Mouse (Mus musculus) right cerebral cortex, postnatal 36 days (tissue): Measurements from ENCODE around the gene Lrp4.
"Not testable (repeated sequence)": the region's sequence is repeated elsewhere in the genome, so short reads cannot be mapped to it uniquely, and the experiment has no call there.

ENCODE experiments used
- DNase-seq, 2 experiments: peaks; one replicate each; pipeline ENCODE4 v3.0.0; 2022; ENCODE audit warnings: low spot score in 2 of 2, mixed read lengths in 1 of 2

Lrp4 gene

GRCm38 (mm10) chr2:91484698-91485097 lies 27.4 kb downstream of the Lrp4 start:
- no peak for DNase-seq

- no peak for DNase-seq
Measured at GRCm38 (mm10) chr2:91485256-91485655, 27.9 kb downstream of the Lrp4 start.

- DNase-seq: not testable (repeated sequence)
Measured at GRCm38 (mm10) chr2:91487295-91487694, 30.0 kb downstream of the Lrp4 start.

GRCm38 (mm10) chr2:91492071-91492635 lies 34.8 kb downstream of the Lrp4 start:
- no peak for DNase-seq

- DNase-seq: no peak
Measured at GRCm38 (mm10) chr2:91493981-91494380, 36.7 kb downstream of the Lrp4 start.

- DNase-seq: no peak
Measured at GRCm38 (mm10) chr2:91498093-91498719, 40.9 kb downstream of the Lrp4 start.

- peak in 1 of 2 experiments; percentile 14 for DNase-seq
Measured at GRCm38 (mm10) chr2:91508076-91508475, 50.8 kb downstream of the Lrp4 start.

- DNase-seq: no peak
Measured at GRCm38 (mm10) chr2:91517186-91517585, 59.9 kb downstream of the Lrp4 start.

- DNase-seq: peak; percentile 94 to 95
Measured at GRCm38 (mm10) chr2:91526294-91527146, 69.2 kb downstream of the Lrp4 start, which contains the start of gene Ckap5. Ckap5 (plus strand) TSS chr2:91526762.

GRCm38 (mm10) chr2:91527147-91527486 lies 69.8 kb downstream of the Lrp4 start:
- peak; percentile 14 to 18 for DNase-seq

- DNase-seq: peak; percentile 62 to 79
Measured at GRCm38 (mm10) chr2:91537588-91538205, 80.4 kb downstream of the Lrp4 start.
